Mouse (Mus musculus) effector memory CD4-positive, alpha-beta T cell, adult 7 months (primary cell): ENCODE results near the gene Htr2c. TPM values are rescaled to one million over a fixed set of nuclear protein-coding genes. Genes with fewer than 3 reads are reported as not detected.

Experiments used
- polyA plus RNA-seq: library from polyadenylated mRNA; unstranded; fragments of 100-300 nt; shearing (Covaris generic); gene quantifications from one replicate; pipeline ENCODE4 v1.2.1, GENCODE M21; 2017

The Htr2c gene
- polyA plus RNA-seq: 0.11 TPM

GRCm38 (mm10) chrX:146962258-146962913, at the start of gene Htr2c:
Gene Htr2c (plus strand): TSS chrX:146962513.

